10 mouse cellular contexts compared by ENCODE assay signal in genomic region chr9:75600166-75600934, GRCm38 (mm10). TPM values are rescaled to one million over a fixed set of nuclear protein-coding genes. Genes with fewer than 3 reads are reported as not detected.
DNase-seq lines count a peak whose midpoint lies in the region; ATAC-seq and TF ChIP-seq lines count a peak whose summit lies in the region.
"Had no signal": no experiment of that assay in that cellular context is flagged by ENCODE, and none has a peak within 500 bp of the region (broad histone marks: within the 10 kb centered on the region; RNA-seq: fewer than 3 reads in every experiment).

No protein-coding gene starts in this region.

- no peak for ATAC-seq in hindbrain, embryonic 13.5 days (ENCODE audit: low FRiP score)
- no peak for ATAC-seq in hindbrain, embryonic 11.5 days (ENCODE audit: low FRiP score)
- ATAC-seq in forebrain, embryonic 12.5 days (ENCODE audit: low FRiP score): no peak

- no peak overlapping the region for H3K4me2 ChIP-seq in hindbrain, embryonic 13.5 days
- no peak overlapping the region for H3K4me2 ChIP-seq in hindbrain, embryonic 11.5 days (replicated peaks; ENCODE audit: low read depth, low read length)
- no peak overlapping the region for H3K4me2 ChIP-seq in forebrain, embryonic 12.5 days

- peaks cover 42% of the 10 kb centered on the region for H3K36me3 ChIP-seq in hindbrain, embryonic 13.5 days
- 0 out of 2 replicates have a peak, but pooled peaks cover 5% of the 10 kb centered on the region for H3K36me3 ChIP-seq in hindbrain, embryonic 11.5 days (ENCODE audit: control insufficient read depth, insufficient read depth, low read length)
- H3K36me3 ChIP-seq in testis, adult 2 months (ENCODE audit: control insufficient read depth, insufficient read depth, low read length): no peaks in the 10 kb centered on the region
- peaks cover 22% of the 10 kb centered on the region for H3K36me3 ChIP-seq in forebrain, embryonic 12.5 days (replicated peaks)

- no peak overlapping the region for H3K9ac ChIP-seq in hindbrain, embryonic 13.5 days
- no peak overlapping the region for H3K9ac ChIP-seq in hindbrain, embryonic 11.5 days (ENCODE audit: low read depth, low read length)
- no peak overlapping the region for H3K9ac ChIP-seq in forebrain, embryonic 12.5 days

- peaks cover 37% of the 10 kb centered on the region for H3K4me1 ChIP-seq in hindbrain, embryonic 13.5 days (replicated peaks)
- H3K4me1 ChIP-seq in hindbrain, embryonic 11.5 days (replicated peaks; ENCODE audit: control insufficient read depth, insufficient read depth, low read length): peaks cover 3% of the 10 kb centered on the region; the same call in 1 of the 2 replicates
- H3K4me1 ChIP-seq in testis, adult 2 months (ENCODE audit: control insufficient read depth, insufficient read depth, low read length): peaks cover 2% of the 10 kb centered on the region
- H3K4me1 ChIP-seq in forebrain, embryonic 12.5 days: peaks cover 19% of the 10 kb centered on the region

- WGBS in hindbrain, embryonic 13.5 days: 64% methylated on average over 7 of the region's 7 CpGs
- 79% methylated on average over 7 of the region's 7 CpGs for WGBS in hindbrain, embryonic 11.5 days
- 87% methylated on average over 7 of the region's 7 CpGs for WGBS in forebrain, embryonic 12.5 days

- no peak overlapping the region for H3K4me3 ChIP-seq in hindbrain, embryonic 13.5 days
- H3K4me3 ChIP-seq in hindbrain, embryonic 11.5 days (ENCODE audit: low read depth, low read length): no peak overlapping the region
- peak overlapping the region; percentile 79 for H3K4me3 ChIP-seq in testis, adult 2 months (ENCODE audit: control insufficient read depth, low read depth, low read length)
- H3K4me3 ChIP-seq in forebrain, embryonic 12.5 days (replicated peaks): no peak overlapping the region

- no peak for DNase-seq in hindbrain, embryonic 11.5 days (ENCODE audit: low spot score)
- no peak for DNase-seq in testis, postnatal 10 days (ENCODE audit: low spot score)
- peak; percentile 13 to 42 for DNase-seq in left cerebral cortex, postnatal 10 days (ENCODE audit: extremely low spot score in 1 of 2, low spot score in 2 of 2)
- DNase-seq in testis, postnatal 14 days (ENCODE audit: low spot score): peak; percentile 50
- no peak for DNase-seq in adrenal gland, postnatal 36 days
- DNase-seq: kidney, adult 11 months had no signal

- no peaks in the 10 kb centered on the region; the same call in 1 of the 2 replicates for H3K9me3 ChIP-seq in hindbrain, embryonic 13.5 days
- H3K9me3 ChIP-seq in hindbrain, embryonic 11.5 days (ENCODE audit: control insufficient read depth, low read length): no peaks in the 10 kb centered on the region
- H3K9me3 ChIP-seq in forebrain, embryonic 12.5 days: no peaks in the 10 kb centered on the region

- TF ChIP-seq CTCF in testis, adult 2 months (IDR thresholded peaks at IDR 0.05; ENCODE audit: control insufficient read depth, insufficient read depth, insufficient replicate concordance, low read depth, low read length): no peak

- no peaks in the 10 kb centered on the region for H3K27me3 ChIP-seq in hindbrain, embryonic 13.5 days
- H3K27me3 ChIP-seq in hindbrain, embryonic 11.5 days (ENCODE audit: control insufficient read depth, insufficient read depth, low read length): no peaks in the 10 kb centered on the region
- no peaks in the 10 kb centered on the region for H3K27me3 ChIP-seq in testis, adult 2 months (ENCODE audit: control insufficient read depth, insufficient read depth, low read length)
- no peaks in the 10 kb centered on the region for H3K27me3 ChIP-seq in forebrain, embryonic 12.5 days

- 0 out of 2 replicates have a peak overlapping the region, but pooled peaks have one; percentile 55 for H3K27ac ChIP-seq in hindbrain, embryonic 13.5 days
- no peak overlapping the region for H3K27ac ChIP-seq in hindbrain, embryonic 11.5 days (ENCODE audit: low read depth, low read length)
- H3K27ac ChIP-seq in testis, adult 2 months (ENCODE audit: control insufficient read depth, insufficient read depth, low read depth, low read length): peak overlapping the region; percentile 26
- no peak overlapping the region for H3K27ac ChIP-seq in forebrain, embryonic 12.5 days
- H3K27ac ChIP-seq: macrophage had no signal

- TF ChIP-seq POLR2A in testis, adult 2 months (IDR thresholded peaks at IDR 0.05; ENCODE audit: control insufficient read depth, low read depth, low read length): no peak

- intact Hi-C loops in left cerebral cortex, postnatal 10 days (cut with DNase I): no loop called here

RNA-seq across cellular contexts. Expression of gene Tmod2, which starts 10.8 kb away (rescaled TPM):
- 198 and 199 TPM in 2 replicates for polyA plus RNA-seq in hindbrain, embryonic 13.5 days (2015; fragmentation: Nextera tagmentation; extraction: Ambion mirVana)
- 67.7 and 75.7 TPM in 2 replicates for polyA plus RNA-seq in hindbrain, embryonic 11.5 days (2014; fragmentation: Nextera tagmentation; extraction: Ambion mirVana)
- 43.4 and 49.6 TPM in 2 replicates for polyA plus RNA-seq in testis, adult 2 months (2012; rRNA removed)
- 100 to 1,000 TPM; 495 to 501 TPM for total RNA-seq in left cerebral cortex, postnatal 10 days (2021)
- 10 to 100 TPM in 1 of 2 experiments, 1 to 10 TPM in 1; 9.8 to 11.4 TPM for total RNA-seq in adrenal gland, postnatal 36 days (2021)
- polyA plus RNA-seq in forebrain, embryonic 12.5 days (2016; fragmentation: Nextera tagmentation; extraction: Ambion mirVana): 112 and 121 TPM in 2 replicates
- polyA plus RNA-seq: macrophage had no signal

RNA-seq across cellular contexts. Expression of gene Lysmd2, which starts 25.2 kb away (rescaled TPM):
- 24.8 and 26.2 TPM in 2 replicates for polyA plus RNA-seq in hindbrain, embryonic 13.5 days (2015; fragmentation: Nextera tagmentation; extraction: Ambion mirVana)
- 15.0 and 15.6 TPM in 2 replicates for polyA plus RNA-seq in hindbrain, embryonic 11.5 days (2014; fragmentation: Nextera tagmentation; extraction: Ambion mirVana)
- polyA plus RNA-seq in testis, adult 2 months (2012; rRNA removed): 3.3 and 3.5 TPM in 2 replicates
- total RNA-seq in left cerebral cortex, postnatal 10 days (2021): 10 to 100 TPM; 46.1 to 50.2 TPM
- total RNA-seq in adrenal gland, postnatal 36 days (2021): 10 to 100 TPM; 14.3 to 16.5 TPM
- 13.8 and 15.5 TPM in 2 replicates for polyA plus RNA-seq in forebrain, embryonic 12.5 days (2016; fragmentation: Nextera tagmentation; extraction: Ambion mirVana)
- polyA plus RNA-seq: macrophage had no signal

RNA-seq across cellular contexts. Expression of gene Tmod3, which starts 40.9 kb away (rescaled TPM):
- 82.3 and 85.3 TPM in 2 replicates for polyA plus RNA-seq in hindbrain, embryonic 13.5 days (2015; fragmentation: Nextera tagmentation; extraction: Ambion mirVana)
- polyA plus RNA-seq in hindbrain, embryonic 11.5 days (2014; fragmentation: Nextera tagmentation; extraction: Ambion mirVana): 96.9 and 110 TPM in 2 replicates
- 6.3 and 7.9 TPM in 2 replicates for polyA plus RNA-seq in testis, adult 2 months (2012; rRNA removed)
- total RNA-seq in left cerebral cortex, postnatal 10 days (2021): 10 to 100 TPM; 59.3 to 66.2 TPM
- 10 to 100 TPM; 68.7 to 78.5 TPM for total RNA-seq in adrenal gland, postnatal 36 days (2021)
- 101 and 103 TPM in 2 replicates for polyA plus RNA-seq in forebrain, embryonic 12.5 days (2016; fragmentation: Nextera tagmentation; extraction: Ambion mirVana)

Comparison
In these comparisons a context has a peak if more than half of its experiments do, and no peak if none do; other contexts are left out.
1. H3K27ac ChIP-seq: peak in hindbrain, embryonic 13.5 days (single experiment) and testis, adult 2 months (single experiment); none in hindbrain, embryonic 11.5 days (single experiment) and forebrain, embryonic 12.5 days (single experiment).
2. DNase-seq: peak in left cerebral cortex, postnatal 10 days (2 of 2) and testis, postnatal 14 days (single experiment); none in hindbrain, embryonic 11.5 days (single experiment), testis, postnatal 10 days (single experiment) and adrenal gland, postnatal 36 days (0 of 2).